Mouse (Mus musculus) hindbrain, embryonic 13.5 days (tissue): ENCODE measurements around the gene Ctc1. TPM values are rescaled to one million over a fixed set of nuclear protein-coding genes. Genes with fewer than 3 reads are reported as not detected.

Experiments
- ATAC-seq: fragments of 200-750 bp; cut with Nextera tagmentation; 2 replicates; pipeline ENCODE4 v1.8.0; 2017; ENCODE audit warnings: moderate TSS enrichment; ENCODE audit not compliant: low FRiP score
- H3K27ac ChIP-seq: fragments of 300-500 bp; sonication (generic); 2 replicates; pipeline ENCODE4 v1.5.1; 2015; ENCODE audit warnings: inconsistent platforms, mild to moderate bottlenecking, moderate library complexity
- H3K27me3 ChIP-seq: fragments of 300-500 bp; sonication (generic); 2 replicates; pipeline ENCODE4 v1.6.1; 2015; ENCODE audit warnings: mild to moderate bottlenecking, inconsistent platforms
- H3K36me3 ChIP-seq: fragments of 300-500 bp; sonication (generic); 2 replicates; pipeline ENCODE4 v1.6.1; 2015; ENCODE audit warnings: mild to moderate bottlenecking, inconsistent platforms
- H3K4me1 ChIP-seq: fragments of 300-500 bp; sonication (generic); replicated peaks from 2 replicates; pipeline ENCODE4 v1.6.1; 2015; ENCODE audit warnings: inconsistent platforms
- H3K4me2 ChIP-seq: fragments of 300-500 bp; sonication (generic); 2 replicates; pipeline ENCODE4 v1.6.1; 2015; ENCODE audit warnings: inconsistent platforms, mild to moderate bottlenecking, moderate library complexity
- H3K4me3 ChIP-seq: fragments of 300-500 bp; sonication (generic); 2 replicates; pipeline ENCODE4 v1.5.1; 2015; ENCODE audit warnings: mild to moderate bottlenecking, inconsistent platforms
- H3K9ac ChIP-seq: fragments of 300-500 bp; sonication (generic); 2 replicates; pipeline ENCODE4 v1.6.1; 2015; ENCODE audit warnings: mild to moderate bottlenecking, inconsistent platforms
- H3K9me3 ChIP-seq: fragments of 300-500 bp; sonication (generic); 2 replicates; pipeline ENCODE4 v1.6.1; 2016; ENCODE audit warnings: inconsistent platforms
- WGBS: fragments of 180-500 bp; shearing (Covaris S2); methylation state at CpG from one replicate; pipeline ENCODE4 v1.1.7; 2015; 5-methylcytosine and 5-hydroxymethylcytosine counted together
- polyA plus RNA-seq: library from polyadenylated mRNA; unstranded; fragments of >200 nt; fragmentation: Nextera tagmentation; extraction: Ambion mirVana; gene quantifications from 2 replicates; pipeline ENCODE4 v1.2.1, GENCODE M21; 2015

Gene Ctc1
- polyA plus RNA-seq, 1 experiment from 2014 or later: 49.4 TPM

GRCm38 (mm10) chr11:69066956-69067355 lies 51.2 kb downstream of the Ctc1 start:
- Histone ChIP-seq H3K4me1 (peaks cover 39% of the 10 kb centered on the region), H3K9ac (no peak overlapping the region), H3K27me3 (no peaks in the 10 kb centered on the region), H3K27ac (no peak overlapping the region), H3K9me3 (no peaks in the 10 kb centered on the region), H3K4me2 (peak overlapping the region; percentile 81), H3K4me3 (peak overlapping the region; percentile 44), H3K36me3 (no peaks in the 10 kb centered on the region)
- 10% methylated on average over 8 of the region's 8 CpGs for WGBS
- ATAC-seq: no peak

GRCm38 (mm10) chr11:69067601-69068000 lies 51.9 kb downstream of the Ctc1 start:
- 66% methylated on average over 6 of the region's 6 CpGs for WGBS
- Histone ChIP-seq H3K9me3 (no peaks in the 10 kb centered on the region), H3K9ac (no peak overlapping the region), H3K4me1 (peaks cover 45% of the 10 kb centered on the region), H3K4me2 (no peak overlapping the region), H3K27me3 (no peaks in the 10 kb centered on the region), H3K27ac (no peak overlapping the region), H3K4me3 (no peak overlapping the region), H3K36me3 (no peaks in the 10 kb centered on the region)
- ATAC-seq: no peak

- no peak for ATAC-seq
- no peaks in the 10 kb centered on the region for H3K36me3 ChIP-seq
- WGBS: under 1% methylated on average over 13 of the region's 13 CpGs
- peaks cover 45% of the 10 kb centered on the region for H3K4me1 ChIP-seq
- peak overlapping the region; percentile 83 for H3K4me2 ChIP-seq
- peak overlapping the region; percentile 92 for H3K27ac ChIP-seq
- no peaks in the 10 kb centered on the region for H3K9me3 ChIP-seq
- H3K4me3 ChIP-seq: peak overlapping the region; percentile 60
- H3K27me3 ChIP-seq: no peaks in the 10 kb centered on the region
- peak overlapping the region; percentile 80 for H3K9ac ChIP-seq
Measured at GRCm38 (mm10) chr11:69070093-69070492, 54.4 kb downstream of the Ctc1 start.

GRCm38 (mm10) chr11:69070590-69071222 lies 55.0 kb downstream of the Ctc1 start, which contains the start of gene Tmem107:
Tmem107 (plus strand) TSS chr11:69070806.
- WGBS: under 1% methylated on average over 47 of the region's 47 CpGs
- H3K9me3 ChIP-seq: no peaks in the 10 kb centered on the region
- peak within 1 kb of the TSS; percentile 83 for H3K4me2 ChIP-seq
- no peaks in the 10 kb centered on the region for H3K36me3 ChIP-seq
- no peaks in the 10 kb centered on the region for H3K27me3 ChIP-seq
- H3K4me3 ChIP-seq: peak within 1 kb of the TSS; percentile 60
- peak within 1 kb of the TSS; percentile 80 for H3K9ac ChIP-seq
- ATAC-seq: peak; percentile 89
- peaks cover 44% of the 10 kb centered on the region for H3K4me1 ChIP-seq
- H3K27ac ChIP-seq: peak within 1 kb of the TSS; percentile 92

- WGBS: 23% methylated on average over 9 of the region's 9 CpGs
- H3K27ac ChIP-seq: peak overlapping the region; percentile 92
Measured at GRCm38 (mm10) chr11:69071262-69071661, 55.6 kb downstream of the Ctc1 start.

GRCm38 (mm10) chr11:69072234-69072633 lies 56.5 kb downstream of the Ctc1 start:
- WGBS: 85% methylated on average over 11 of the region's 11 CpGs
- Histone ChIP-seq H3K9me3 (no peaks in the 10 kb centered on the region), H3K4me2 (peak overlapping the region; percentile 83), H3K9ac (peak overlapping the region; percentile 76), H3K27ac (peak overlapping the region; percentile 94), H3K27me3 (no peaks in the 10 kb centered on the region), H3K4me3 (peak overlapping the region; percentile 33), H3K4me1 (peaks cover 34% of the 10 kb centered on the region), H3K36me3 (no peaks in the 10 kb centered on the region)
- ATAC-seq: no peak

More at GRCm38 (mm10) chr11:69071262-69071661, 55.6 kb downstream of the Ctc1 start:
- peak overlapping the region; percentile 80 for H3K9ac ChIP-seq
- no peaks in the 10 kb centered on the region for H3K27me3 ChIP-seq
- no peaks in the 10 kb centered on the region for H3K9me3 ChIP-seq
- H3K4me3 ChIP-seq: peak overlapping the region; percentile 60
- H3K36me3 ChIP-seq: no peaks in the 10 kb centered on the region
- H3K4me1 ChIP-seq: peaks cover 39% of the 10 kb centered on the region
- peak overlapping the region; percentile 83 for H3K4me2 ChIP-seq
- ATAC-seq: no peak

GRCm38 (mm10) chr11:69072666-69073064 lies 57.0 kb downstream of the Ctc1 start:
- Histone ChIP-seq H3K4me3 (peak overlapping the region; percentile 33), H3K4me2 (peak overlapping the region; percentile 83), H3K27me3 (no peaks in the 10 kb centered on the region), H3K9ac (peak overlapping the region; percentile 76), H3K9me3 (no peaks in the 10 kb centered on the region), H3K4me1 (peaks cover 34% of the 10 kb centered on the region), H3K36me3 (no peaks in the 10 kb centered on the region), H3K27ac (peak overlapping the region; percentile 94)
- peak; percentile 6; the same call in 1 of the 2 replicates for ATAC-seq
- WGBS: 8% methylated on average over 9 of the region's 9 CpGs

- peak; percentile 84 for ATAC-seq
- Histone ChIP-seq H3K36me3 (no peaks in the 10 kb centered on the region), H3K4me3 (peak overlapping the region; percentile 33), H3K9ac (peak overlapping the region; percentile 76), H3K27me3 (no peaks in the 10 kb centered on the region), H3K9me3 (no peaks in the 10 kb centered on the region), H3K4me2 (peak overlapping the region; percentile 83), H3K4me1 (peaks cover 34% of the 10 kb centered on the region), H3K27ac (peak overlapping the region; percentile 94)
- 0% methylated on average over 14 of the region's 14 CpGs for WGBS
Measured at GRCm38 (mm10) chr11:69073065-69073888, 57.6 kb downstream of the Ctc1 start.

- H3K9ac ChIP-seq: no peak overlapping the region
Measured at GRCm38 (mm10) chr11:69073951-69074775, 58.5 kb downstream of the Ctc1 start.

GRCm38 (mm10) chr11:69074776-69075069 lies 59.0 kb downstream of the Ctc1 start:
- H3K4me3 ChIP-seq: no peak overlapping the region
- H3K36me3 ChIP-seq: no peaks in the 10 kb centered on the region
- 0 out of 2 replicates have a peak overlapping the region, but pooled peaks have one; percentile 6 for H3K4me2 ChIP-seq
- 57% methylated on average over 2 of the region's 2 CpGs for WGBS
- no peaks in the 10 kb centered on the region for H3K9me3 ChIP-seq
- peaks cover 34% of the 10 kb centered on the region for H3K4me1 ChIP-seq
- ATAC-seq: no peak
- H3K27ac ChIP-seq: peak overlapping the region; percentile 94; the same call in 1 of the 2 replicates
- no peaks in the 10 kb centered on the region for H3K27me3 ChIP-seq
- H3K9ac ChIP-seq: no peak overlapping the region

More at GRCm38 (mm10) chr11:69073951-69074775, 58.5 kb downstream of the Ctc1 start:
- Histone ChIP-seq H3K27me3 (no peaks in the 10 kb centered on the region), H3K4me2 (no peak overlapping the region), H3K36me3 (no peaks in the 10 kb centered on the region), H3K9me3 (no peaks in the 10 kb centered on the region), H3K4me1 (peaks cover 34% of the 10 kb centered on the region), H3K27ac (peak overlapping the region; percentile 94), H3K4me3 (no peak overlapping the region)
- 46% methylated on average over 6 of the region's 6 CpGs for whole genome bisulfite sequencing
- ATAC-seq: no peak

GRCm38 (mm10) chr11:69075764-69076479 lies 60.2 kb downstream of the Ctc1 start:
- Histone ChIP-seq H3K4me1 (peaks cover 29% of the 10 kb centered on the region), H3K36me3 (no peaks in the 10 kb centered on the region), H3K27ac (no peak overlapping the region), H3K9ac (no peak overlapping the region), H3K27me3 (no peaks in the 10 kb centered on the region), H3K4me2 (no peak overlapping the region), H3K9me3 (no peaks in the 10 kb centered on the region), H3K4me3 (no peak overlapping the region)
- ATAC-seq: no peak
- 44% methylated on average over 9 of the region's 9 CpGs for WGBS
